Mouse (Mus musculus): ENCODE data around the gene Gm44511. TPM values are rescaled to one million over a fixed set of nuclear protein-coding genes. Genes with fewer than 3 reads are reported as not detected.
"Not testable (repeated sequence)": the region's sequence is repeated elsewhere in the genome, so short reads cannot be mapped to it uniquely, and the experiment has no call there.

Gene Gm44511
- total and polyA plus RNA-seq, 3 experiments, result not detected

- TF ChIP-seq TAL1 (IDR thresholded peaks at IDR 0.05; ENCODE audit: low read length) (no peak), ETS1 (IDR thresholded peaks at IDR 0.05; ENCODE audit: low read depth, low read length) (no peak), SMC3 (IDR thresholded peaks at IDR 0.05; ENCODE audit: low read depth, low read length) (no peak), SIN3A (IDR thresholded peaks at IDR 0.05; ENCODE audit: low read length) (0 out of 2 replicates have a peak, but pooled peaks have one; percentile 33)
Observed at GRCm38 (mm10) chr6:128763736-128764523, 62.2 kb downstream of the Gm44511 start (continued).

- DNase-seq (ENCODE audit: low read depth, low spot score); H3K9ac ChIP-seq (ENCODE audit: control insufficient read depth, low read depth, low read length, poor library complexity, severe bottlenecking); H3K9me3 ChIP-seq (replicated peaks; ENCODE audit: insufficient read depth, low read length); H3K27me3 ChIP-seq (ENCODE audit: control insufficient read depth in 1 of 2, insufficient read depth in 2 of 2, low read length in 2 of 2); H3K79me2 ChIP-seq (ENCODE audit: control insufficient read depth, insufficient read depth, low read length, poor library complexity); H3K27ac ChIP-seq (ENCODE audit: control insufficient read depth, low read depth, low read length); H3K36me3 ChIP-seq (ENCODE audit: control insufficient read depth in 1 of 2, insufficient read depth in 2 of 2, low read length in 2 of 2): not testable (repeated sequence)
- peak overlapping the region in 1 of 2 experiments; percentile 71; a peak in 2 of 4 replicates for H3K4me3 ChIP-seq (ENCODE audit: control insufficient read depth in 1 of 2, insufficient read depth in 1 of 2, low read depth in 2 of 2, low read length in 2 of 2)
- peaks cover 0 to 10% of the 10 kb centered on the region in 2 experiments; a peak in 2 of 4 replicates for H3K4me1 ChIP-seq (ENCODE audit: control insufficient read depth in 1 of 2, insufficient read depth in 2 of 2, low read length in 2 of 2)
Observed at GRCm38 (mm10) chr6:128762892-128763670, 63.0 kb downstream of the Gm44511 start.

GRCm38 (mm10) chr6:128761144-128761540 is 65.0 kb downstream of the Gm44511 start:
- Histone ChIP-seq H3K79me2 (ENCODE audit: control insufficient read depth, insufficient read depth, low read length, poor library complexity) (no peaks in the 10 kb centered on the region), H3K27me3 (ENCODE audit: control insufficient read depth in 1 of 2, insufficient read depth in 2 of 2, low read length in 2 of 2) (no peaks in the 10 kb centered on the region; a peak in 1 of 4 replicates), H3K4me1 (ENCODE audit: control insufficient read depth in 1 of 2, insufficient read depth in 2 of 2, low read length in 2 of 2) (peaks cover 0 to 10% of the 10 kb centered on the region in 2 experiments; a peak in 2 of 4 replicates), H3K9ac (ENCODE audit: control insufficient read depth, low read depth, low read length, poor library complexity, severe bottlenecking) (peak overlapping the region; percentile 49), H3K27ac (ENCODE audit: control insufficient read depth, low read depth, low read length) (no peak overlapping the region), H3K36me3 (ENCODE audit: control insufficient read depth in 1 of 2, insufficient read depth in 2 of 2, low read length in 2 of 2) (peaks cover 0 to 6% of the 10 kb centered on the region in 2 experiments; a peak in 2 of 4 replicates), H3K9me3 (replicated peaks; ENCODE audit: insufficient read depth, low read length) (no peaks in the 10 kb centered on the region), H3K4me3 (ENCODE audit: control insufficient read depth in 1 of 2, insufficient read depth in 1 of 2, low read depth in 2 of 2, low read length in 2 of 2) (peak overlapping the region; percentile 68 to 85; a peak in 3 of 4 replicates)
- TF ChIP-seq MAX (IDR thresholded peaks at IDR 0.05; ENCODE audit: low read length) (no peak), SMC3 (IDR thresholded peaks at IDR 0.05; ENCODE audit: low read depth, low read length) (no peak), BHLHE40 (IDR thresholded peaks at IDR 0.05; ENCODE audit: borderline replicate concordance, low read depth, low read length) (no peak), EP300 (IDR thresholded peaks at IDR 0.05; ENCODE audit: low read depth in 1 of 2, low read length in 2 of 2) (no peak), USF1 (IDR thresholded peaks at IDR 0.05; ENCODE audit: low read depth, low read length) (no peak), MXI1 (IDR thresholded peaks at IDR 0.05; ENCODE audit: low read depth, low read length) (no peak), MAFK (IDR thresholded peaks at IDR 0.05; ENCODE audit: borderline replicate concordance, low read depth, low read length) (no peak), CHD1 (IDR thresholded peaks at IDR 0.05; ENCODE audit: low read depth, low read length) (no peak), CTCF (IDR thresholded peaks at IDR 0.05 in 2 of 3, conservative IDR thresholded peaks at IDR 0.05 in 1 of 3; ENCODE audit: control insufficient read depth in 1 of 3, insufficient read depth in 1 of 3, low read depth in 2 of 3, low read length in 3 of 3, poor library complexity in 1 of 3, severe bottlenecking in 1 of 3) (no peak; a peak in 1 of 6 replicates), NRF1 (IDR thresholded peaks at IDR 0.05; ENCODE audit: insufficient read depth, low read depth, low read length, poor library complexity, severe bottlenecking) (no peak), ZNF384 (IDR thresholded peaks at IDR 0.05; ENCODE audit: low read depth, low read length) (no peak), MAZ (IDR thresholded peaks at IDR 0.05; ENCODE audit: low read depth, low read length) (no peak), ZKSCAN1 (IDR thresholded peaks at IDR 0.05; ENCODE audit: low read depth, low read length) (no peak), TCF12 (IDR thresholded peaks at IDR 0.05; ENCODE audit: low read depth, low read length) (no peak), ETS1 (IDR thresholded peaks at IDR 0.05; ENCODE audit: low read depth, low read length) (no peak), KAT2A (conservative IDR thresholded peaks at IDR 0.05; ENCODE audit: low read depth, low read length) (no peak), MYB (IDR thresholded peaks at IDR 0.05; ENCODE audit: low read depth, low read length) (no peak), GATA1 (IDR thresholded peaks at IDR 0.05; ENCODE audit: low read depth, low read length) (no peak), RAD21 (IDR thresholded peaks at IDR 0.05; ENCODE audit: low read depth, low read length) (no peak)
- no peak for DNase-seq (ENCODE audit: low read depth, low spot score)
